Mouse (Mus musculus): ENCODE results near the gene Kdelr3. TPM values are rescaled to one million over a fixed set of nuclear protein-coding genes. Genes with fewer than 3 reads are reported as not detected.

Gene Kdelr3
- total RNA-seq, 1 experiment from 2014 or later, result not detected

- no peak for ATAC-seq (replicated peaks; ENCODE audit: low read depth, poor library complexity, severe bottlenecking)
Observed at GRCm38 (mm10) chr15:79552566-79552965, 36.4 kb downstream of the Kdelr3 start.

- no peak for ATAC-seq (replicated peaks; ENCODE audit: low read depth, poor library complexity, severe bottlenecking)
Observed at GRCm38 (mm10) chr15:79559649-79560048, 43.4 kb downstream of the Kdelr3 start.

- ATAC-seq (replicated peaks; ENCODE audit: low read depth, poor library complexity, severe bottlenecking), result no peak
Observed at GRCm38 (mm10) chr15:79562417-79562816, 46.2 kb downstream of the Kdelr3 start.

- no peak for ATAC-seq (replicated peaks; ENCODE audit: low read depth, poor library complexity, severe bottlenecking)
Observed at GRCm38 (mm10) chr15:79575543-79576222, 59.5 kb downstream of the Kdelr3 start.

- ATAC-seq (replicated peaks; ENCODE audit: low read depth, poor library complexity, severe bottlenecking), result no peak
Observed at GRCm38 (mm10) chr15:79576947-79577346, 60.7 kb downstream of the Kdelr3 start.

Other genes with a start within 250 kb of the Kdelr3 start
- not detected in 2 replicates for gene Baiap2l2, start 230.9 kb upstream of the Kdelr3 start, total RNA-seq (2017)
- gene Pla2g6, start 188.0 kb upstream of the Kdelr3 start, total RNA-seq (2017), result 7.8 and 16.9 TPM in 2 replicates
- gene Maff, start 169.8 kb upstream of the Kdelr3 start, total RNA-seq (2017), result 5.8 and 11.7 TPM in 2 replicates
- 3.4 and 4.2 TPM in 2 replicates for gene Tmem184b, start 112.8 kb upstream of the Kdelr3 start, total RNA-seq (2017)
- 40.3 and 46.5 TPM in 2 replicates for gene Csnk1e, start 60.8 kb upstream of the Kdelr3 start, total RNA-seq (2017)
- gene Kcnj4, start 11.2 kb upstream of the Kdelr3 start, total RNA-seq (2017), result not detected in 2 replicates
- gene Ddx17, start 30.3 kb downstream of the Kdelr3 start, total RNA-seq (2017), result 178 and 236 TPM in 2 replicates
- 1.8 and 2.1 TPM in 2 replicates for gene Dmc1, start 88.7 kb downstream of the Kdelr3 start, total RNA-seq (2017)
- gene Fam227a, start 142.5 kb downstream of the Kdelr3 start, total RNA-seq (2017), result 2.8 and 2.9 TPM in 2 replicates
- gene Cby1, start 142.8 kb downstream of the Kdelr3 start, total RNA-seq (2017), result 46.7 and 51.4 TPM in 2 replicates
- gene Tomm22, start 154.4 kb downstream of the Kdelr3 start, total RNA-seq (2017), result 92.2 and 93.2 TPM in 2 replicates
- 28.5 and 40.3 TPM in 2 replicates for gene Josd1, start 171.5 kb downstream of the Kdelr3 start, total RNA-seq (2017)
- 55.1 and 66.9 TPM in 2 replicates for gene Gtpbp1, start 174.4 kb downstream of the Kdelr3 start, total RNA-seq (2017)
- 53.7 and 73.2 TPM in 2 replicates for gene Sun2, start 226.1 kb downstream of the Kdelr3 start, total RNA-seq (2017)

Data from common myeloid progenitor, adult 5-6 weeks (primary cell).